ENCODE assay signal across 8 mouse cellular contexts in genomic region chr8:120513638-120514461, GRCm38 (mm10).
DNase-seq lines count a peak whose midpoint lies in the region; ATAC-seq and TF ChIP-seq lines count a peak whose summit lies in the region.

No protein-coding gene starts in this region.

- no peaks in the 10 kb centered on the region for H3K36me3 ChIP-seq in embryonic facial prominence, embryonic 10.5 days (replicated peaks)
- no peaks in the 10 kb centered on the region for H3K36me3 ChIP-seq in hindbrain, postnatal 0 days (ENCODE audit: insufficient read depth, low read length)

- 8% methylated on average over 26 of the region's 26 CpGs for WGBS in embryonic facial prominence, embryonic 10.5 days
- 14% methylated on average over 26 of the region's 26 CpGs for WGBS in hindbrain, postnatal 0 days

- TF ChIP-seq CTCF in layer of hippocampus, adult 2 months (conservative IDR thresholded peaks at IDR 0.05) = no peak
- no peak for TF ChIP-seq CTCF in hindbrain, postnatal 0 days (IDR thresholded peaks at IDR 0.05; ENCODE audit: low read depth)

- no peak for DNase-seq in layer of hippocampus, adult 2 months (ENCODE audit: low spot score in 2 of 2)
- no peak for DNase-seq in layer of hippocampus, adult 11-12 months (ENCODE audit: low spot score)
- peak; percentile 60 for DNase-seq in embryonic facial prominence, embryonic 10.5 days (ENCODE audit: low spot score)
- DNase-seq in hindbrain, postnatal 0 days (ENCODE audit: low spot score) = peak; percentile 73
- DNase-seq in thymus, postnatal 0 days (ENCODE audit: low spot score) = peak; percentile 80
- no peak for DNase-seq in right cerebral cortex, postnatal 4 days
- DNase-seq in lung, postnatal 36 days = no peak
- DNase-seq in kidney, adult 18-20 months = no peak

- peak overlapping the region; percentile 36 for H3K4me2 ChIP-seq in hindbrain, postnatal 0 days (ENCODE audit: low read depth, low read length)

- no peak overlapping the region for H3K4me3 ChIP-seq in layer of hippocampus, adult 2 months
- H3K4me3 ChIP-seq in embryonic facial prominence, embryonic 10.5 days = peak overlapping the region; percentile 29
- H3K4me3 ChIP-seq in hindbrain, postnatal 0 days (ENCODE audit: low read length) = no peak overlapping the region

- peak overlapping the region; percentile 64; the same call in 1 of the 2 replicates for H3K27ac ChIP-seq in layer of hippocampus, adult 2 months
- H3K27ac ChIP-seq in embryonic facial prominence, embryonic 10.5 days (replicated peaks) = peak overlapping the region; percentile 80
- peak overlapping the region; percentile 70 for H3K27ac ChIP-seq in hindbrain, postnatal 0 days

- peaks cover 100% of the 10 kb centered on the region for H3K4me1 ChIP-seq in embryonic facial prominence, embryonic 10.5 days
- peaks cover 53% of the 10 kb centered on the region for H3K4me1 ChIP-seq in hindbrain, postnatal 0 days (ENCODE audit: insufficient read depth, low read length)

- no peak overlapping the region for H3K9ac ChIP-seq in hindbrain, postnatal 0 days (replicated peaks; ENCODE audit: low read length)

- H3K27me3 ChIP-seq in embryonic facial prominence, embryonic 10.5 days (replicated peaks; ENCODE audit: low read depth, poor library complexity, severe bottlenecking) = peaks cover 68% of the 10 kb centered on the region
- H3K27me3 ChIP-seq in hindbrain, postnatal 0 days (ENCODE audit: insufficient read depth, low read length) = no peaks in the 10 kb centered on the region

- H3K9me3 ChIP-seq in embryonic facial prominence, embryonic 10.5 days = no peaks in the 10 kb centered on the region
- no peaks in the 10 kb centered on the region for H3K9me3 ChIP-seq in hindbrain, postnatal 0 days (ENCODE audit: low read length)

- peak; percentile 41 for ATAC-seq in hindbrain, postnatal 0 days

Comparison
In these comparisons a context has a peak if more than half of its experiments do, and no peak if none do; other contexts are left out.
1. DNase-seq: peak in embryonic facial prominence, embryonic 10.5 days (single experiment), hindbrain, postnatal 0 days (single experiment) and thymus, postnatal 0 days (single experiment); none in layer of hippocampus, adult 2 months (0 of 2), layer of hippocampus, adult 11-12 months (single experiment), right cerebral cortex, postnatal 4 days (single experiment), lung, postnatal 36 days (single experiment) and kidney, adult 18-20 months (single experiment).
2. Peak in every context shown above with its lines, with median percentiles within 50 percentile points of each other: H3K27ac ChIP-seq.